Mouse (Mus musculus) lung, embryonic 14.5 days (tissue): Measurements from ENCODE around the gene Utp11. TPM values are rescaled to one million over a fixed set of nuclear protein-coding genes. Genes with fewer than 3 reads are reported as not detected.

ENCODE experiments used
- ATAC-seq: fragments of 200-750 bp; cut with Nextera tagmentation; 2 replicates; pipeline ENCODE4 v1.8.0; 2017; ENCODE audit warnings: mild to moderate bottlenecking, moderate TSS enrichment, moderate library complexity; ENCODE audit not compliant: insufficient read depth
- DNase-seq: peaks from one replicate; pipeline ENCODE4 v3.0.0-alpha.2; 2015
- H3K27ac ChIP-seq: fragments of 300-500 bp; sonication (generic); 2 replicates; pipeline ENCODE4 v1.5.1; 2014; ENCODE audit warnings: low read depth, mild to moderate bottlenecking, moderate library complexity
- H3K27me3 ChIP-seq: fragments of 300-500 bp; sonication (generic); 2 replicates; pipeline ENCODE4 v1.6.1; 2014; ENCODE audit warnings: low read length, control low read depth; ENCODE audit not compliant: insufficient read depth
- H3K36me3 ChIP-seq: fragments of 300-500 bp; sonication (generic); 2 replicates; pipeline ENCODE4 v1.6.1; 2014; ENCODE audit warnings: control low read depth; ENCODE audit not compliant: insufficient read depth
- H3K4me1 ChIP-seq: fragments of 300-500 bp; sonication (generic); 2 replicates; pipeline ENCODE4 v1.6.1; 2014; ENCODE audit warnings: antibody characterized with exemption, control low read depth; ENCODE audit not compliant: insufficient read depth
- H3K4me2 ChIP-seq: fragments of 300-500 bp; sonication (generic); 2 replicates; pipeline ENCODE4 v1.6.1; 2014; ENCODE audit warnings: mild to moderate bottlenecking
- H3K4me3 ChIP-seq: fragments of 300-500 bp; sonication (generic); 2 replicates; pipeline ENCODE4 v1.5.1; 2014; ENCODE audit warnings: low read depth, low read length
- H3K9ac ChIP-seq: fragments of 300-500 bp; sonication (generic); 2 replicates; pipeline ENCODE4 v1.6.1; 2014
- H3K9me3 ChIP-seq: fragments of 300-500 bp; sonication (generic); 2 replicates; pipeline ENCODE4 v1.6.1; 2016; ENCODE audit warnings: low read depth, low read length, control low read depth
- CTCF ChIP-seq: IDR thresholded peaks from 2 replicates; pipeline ENCODE4 v1.5.1; 2016; ENCODE audit warnings: antibody characterized with exemption, low read depth
- WGBS: fragments of 180-500 bp; shearing (Covaris S2); extraction: QIAGEN DNeasy Blood & Tissue Kit; methylation state at CpG from one replicate; pipeline ENCODE4 v1.1.7; 2014; 5-methylcytosine and 5-hydroxymethylcytosine counted together
- polyA plus RNA-seq: library from polyadenylated mRNA; unstranded; fragments of >200 nt; fragmentation: Nextera tagmentation; extraction: Ambion mirVana; gene quantifications from 2 replicates; pipeline ENCODE4 v1.2.1, GENCODE M21; 2014

Utp11 gene
- polyA plus RNA-seq, 1 experiment from 2014 or later, result 59.0 TPM

DNA sequence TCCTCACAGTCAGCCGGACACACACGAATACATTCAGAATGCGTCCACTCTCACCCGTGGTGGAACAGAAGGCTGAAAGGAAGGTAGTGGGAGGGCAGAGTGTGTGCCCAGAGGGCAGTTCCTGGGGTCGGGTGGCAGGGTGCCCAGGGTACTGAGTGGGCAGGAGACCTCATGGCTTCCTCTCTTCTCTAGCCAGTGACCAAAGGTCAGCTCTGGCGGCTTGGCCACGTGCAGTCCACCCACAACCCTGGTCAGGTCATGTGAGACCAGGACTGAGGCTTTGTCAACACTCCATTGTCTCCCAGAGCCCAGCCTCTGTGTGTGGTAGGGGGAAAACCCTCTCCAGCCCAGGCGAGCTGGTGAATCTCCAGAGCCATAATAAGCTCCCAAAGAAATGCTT, 23.2 kb downstream of the Utp11 start:
- H3K9me3 ChIP-seq, result no peaks in the 10 kb centered on the region
- DNase-seq, result no peak
- H3K27me3 ChIP-seq, result peaks cover 18% of the 10 kb centered on the region
- 72% methylated on average over 8 of the region's 8 CpGs for WGBS
- no peak overlapping the region for H3K27ac ChIP-seq
- H3K4me1 ChIP-seq, result no peaks in the 10 kb centered on the region; the same call in 1 of the 2 replicates
- no peaks in the 10 kb centered on the region for H3K36me3 ChIP-seq
- no peak for ATAC-seq
- H3K9ac ChIP-seq, result no peak overlapping the region
- H3K4me3 ChIP-seq, result no peak overlapping the region
- no peak for TF ChIP-seq CTCF
- no peak overlapping the region for H3K4me2 ChIP-seq

- Histone ChIP-seq H3K9ac (no peak overlapping the region), H3K4me2 (no peak overlapping the region), H3K4me1 (no peaks in the 10 kb centered on the region; the same call in 1 of the 2 replicates), H3K4me3 (no peak overlapping the region), H3K27ac (no peak overlapping the region), H3K36me3 (no peaks in the 10 kb centered on the region), H3K27me3 (peaks cover 25% of the 10 kb centered on the region), H3K9me3 (no peaks in the 10 kb centered on the region)
- no peak for DNase-seq
- 23% methylated on average over 8 of the region's 8 CpGs for WGBS
- ATAC-seq, result 0 out of 2 replicates have a peak, but pooled peaks have one; percentile 15
- TF ChIP-seq CTCF, result no peak
Measured at GRCm38 (mm10) chr4:124668078-124668477, 25.3 kb downstream of the Utp11 start.

DNA sequence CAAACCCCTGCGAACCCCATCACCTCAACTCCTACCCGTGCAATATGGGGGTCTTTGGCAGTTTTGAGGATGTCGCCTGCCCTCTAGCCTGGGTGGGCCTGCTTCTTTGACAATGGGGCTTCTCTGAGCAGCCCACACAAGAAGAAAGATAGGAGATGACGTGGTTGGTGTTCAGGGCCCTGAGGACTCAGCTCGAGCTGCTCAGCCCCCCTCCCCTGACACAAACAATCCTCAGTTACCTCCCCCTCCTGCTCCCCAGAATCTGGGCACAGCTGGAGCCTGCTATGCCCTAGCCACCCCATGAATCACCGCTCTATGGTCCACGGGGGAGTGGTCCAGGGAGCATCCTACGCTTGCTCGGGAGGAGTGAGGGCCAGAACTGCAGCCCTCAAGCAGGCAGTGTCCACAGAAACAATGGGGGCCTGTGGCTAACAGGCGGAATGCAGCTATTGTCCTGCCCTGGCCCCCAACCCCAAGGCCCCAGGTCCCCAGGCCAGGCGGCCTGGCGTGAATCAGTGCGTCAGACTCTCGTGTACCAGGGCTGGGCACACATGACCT, 25.8 kb downstream of the Utp11 start:
- ATAC-seq (no peak), DNase-seq (no peak)
- no peak overlapping the region for H3K4me3 ChIP-seq
- H3K9ac ChIP-seq, result no peak overlapping the region
- 45% methylated on average over 14 of the region's 14 CpGs for WGBS
- H3K4me2 ChIP-seq, result no peak overlapping the region
- H3K9me3 ChIP-seq, result no peaks in the 10 kb centered on the region
- no peak for TF ChIP-seq CTCF
- H3K4me1 ChIP-seq, result no peaks in the 10 kb centered on the region; the same call in 1 of the 2 replicates
- H3K27ac ChIP-seq, result no peak overlapping the region
- H3K27me3 ChIP-seq, result peaks cover 24% of the 10 kb centered on the region
- H3K36me3 ChIP-seq, result no peaks in the 10 kb centered on the region

DNA sequence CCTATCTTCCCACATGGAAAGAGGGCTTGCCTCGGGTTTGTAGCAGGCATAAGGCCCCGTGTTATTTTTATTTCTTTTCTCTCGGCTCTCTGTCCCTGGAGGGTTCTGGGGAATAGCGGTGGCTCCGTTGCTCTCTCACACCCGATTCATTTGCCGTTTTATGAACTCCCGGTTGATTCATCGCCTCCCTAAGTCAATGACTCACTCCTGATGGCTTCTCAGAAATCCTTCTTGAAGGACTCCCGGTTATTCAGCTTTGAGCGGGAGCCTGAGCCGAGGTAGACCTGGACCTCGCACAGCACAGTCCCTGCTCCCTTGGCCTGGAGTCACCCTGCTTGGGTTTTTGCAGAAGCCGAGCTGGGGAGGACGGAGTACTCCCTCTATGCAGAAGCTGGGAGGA, 28.8 kb downstream of the Utp11 start:
- H3K9ac ChIP-seq, result no peak overlapping the region
- 66% methylated on average over 15 of the region's 15 CpGs for WGBS
- no peak for DNase-seq

DNA sequence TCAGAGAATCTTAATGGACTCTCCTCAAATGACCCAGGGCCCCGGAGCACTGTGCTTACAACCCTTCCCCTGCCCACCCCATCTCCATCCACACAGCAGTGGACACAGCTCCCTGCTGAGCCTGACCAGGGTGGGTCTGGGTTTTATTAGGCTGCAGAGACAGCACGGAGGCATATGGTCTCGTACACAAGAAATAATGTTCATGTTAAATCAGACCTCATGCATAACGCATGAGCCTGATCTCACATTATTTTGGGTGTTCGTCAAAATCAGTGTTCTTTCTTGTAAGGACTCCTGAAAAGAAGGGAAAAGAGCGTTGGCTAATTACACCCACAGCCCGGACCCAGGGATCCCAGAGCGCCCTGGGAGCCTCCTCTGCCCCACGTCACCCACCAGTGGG, 29.2 kb downstream of the Utp11 start:
- Histone ChIP-seq H3K9ac (no peak overlapping the region), H3K27me3 (peaks cover 49% of the 10 kb centered on the region), H3K4me3 (no peak overlapping the region), H3K4me2 (no peak overlapping the region), H3K36me3 (no peaks in the 10 kb centered on the region), H3K27ac (no peak overlapping the region), H3K9me3 (no peaks in the 10 kb centered on the region), H3K4me1 (no peaks in the 10 kb centered on the region)
- TF ChIP-seq CTCF, result no peak
- DNase-seq (no peak), ATAC-seq (no peak)
- 77% methylated on average over 9 of the region's 9 CpGs for WGBS

More for the DNA sequence above, 28.8 kb downstream of the Utp11 start:
- Histone ChIP-seq H3K36me3 (no peaks in the 10 kb centered on the region), H3K9me3 (no peaks in the 10 kb centered on the region), H3K4me2 (no peak overlapping the region), H3K4me3 (no peak overlapping the region), H3K4me1 (no peaks in the 10 kb centered on the region), H3K27ac (no peak overlapping the region), H3K27me3 (peaks cover 45% of the 10 kb centered on the region)
- no peak for TF ChIP-seq CTCF
- no peak for ATAC-seq

DNA sequence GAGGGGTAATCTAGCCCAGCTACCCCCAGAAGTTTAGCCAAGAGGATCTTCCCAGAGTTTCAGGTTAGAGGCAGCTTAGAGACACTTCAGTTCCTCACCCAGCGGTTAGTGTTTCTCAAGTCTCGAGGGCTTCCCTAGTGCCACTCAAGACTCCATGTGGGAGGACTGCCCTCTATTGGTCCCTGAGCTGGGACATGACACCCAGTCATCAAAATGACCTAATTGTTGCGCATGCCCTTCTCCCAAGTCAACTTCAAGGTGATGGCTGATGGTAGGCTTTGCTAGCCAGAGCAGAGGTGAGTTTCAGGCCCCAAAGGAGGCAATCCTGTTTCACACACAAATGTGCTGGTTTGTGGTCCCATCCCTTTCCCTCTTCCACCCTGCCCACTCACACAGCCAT, 30.4 kb downstream of the Utp11 start:
- no peaks in the 10 kb centered on the region for H3K9me3 ChIP-seq
- no peak overlapping the region for H3K4me3 ChIP-seq
- H3K27me3 ChIP-seq, result peaks cover 60% of the 10 kb centered on the region
- H3K4me1 ChIP-seq, result no peaks in the 10 kb centered on the region
- ATAC-seq, result no peak
- no peak overlapping the region for H3K4me2 ChIP-seq
- TF ChIP-seq CTCF, result peak; percentile 66
- no peak overlapping the region for H3K27ac ChIP-seq
- H3K36me3 ChIP-seq, result no peaks in the 10 kb centered on the region
- DNase-seq, result peak; percentile 59
- no peak overlapping the region for H3K9ac ChIP-seq
- 33% methylated on average over 3 of the region's 3 CpGs for WGBS

- WGBS, result 62% methylated on average over 3 of the region's 3 CpGs
Measured at GRCm38 (mm10) chr4:124660603-124661002, 32.8 kb downstream of the Utp11 start.

More at GRCm38 (mm10) chr4:124660603-124661002, 32.8 kb downstream of the Utp11 start:
- H3K4me3 ChIP-seq, result no peak overlapping the region
- no peaks in the 10 kb centered on the region for H3K36me3 ChIP-seq
- H3K27ac ChIP-seq, result no peak overlapping the region
- DNase-seq, result no peak
- H3K9me3 ChIP-seq, result no peaks in the 10 kb centered on the region
- no peak overlapping the region for H3K4me2 ChIP-seq
- no peak for TF ChIP-seq CTCF
- no peaks in the 10 kb centered on the region; the same call in 1 of the 2 replicates for H3K4me1 ChIP-seq
- H3K27me3 ChIP-seq, result peaks cover 80% of the 10 kb centered on the region
- H3K9ac ChIP-seq, result no peak overlapping the region
- ATAC-seq, result no peak
